Mouse (Mus musculus): ENCODE results near the gene 1110008P14Rik.

Gene 1110008P14Rik

DNA sequence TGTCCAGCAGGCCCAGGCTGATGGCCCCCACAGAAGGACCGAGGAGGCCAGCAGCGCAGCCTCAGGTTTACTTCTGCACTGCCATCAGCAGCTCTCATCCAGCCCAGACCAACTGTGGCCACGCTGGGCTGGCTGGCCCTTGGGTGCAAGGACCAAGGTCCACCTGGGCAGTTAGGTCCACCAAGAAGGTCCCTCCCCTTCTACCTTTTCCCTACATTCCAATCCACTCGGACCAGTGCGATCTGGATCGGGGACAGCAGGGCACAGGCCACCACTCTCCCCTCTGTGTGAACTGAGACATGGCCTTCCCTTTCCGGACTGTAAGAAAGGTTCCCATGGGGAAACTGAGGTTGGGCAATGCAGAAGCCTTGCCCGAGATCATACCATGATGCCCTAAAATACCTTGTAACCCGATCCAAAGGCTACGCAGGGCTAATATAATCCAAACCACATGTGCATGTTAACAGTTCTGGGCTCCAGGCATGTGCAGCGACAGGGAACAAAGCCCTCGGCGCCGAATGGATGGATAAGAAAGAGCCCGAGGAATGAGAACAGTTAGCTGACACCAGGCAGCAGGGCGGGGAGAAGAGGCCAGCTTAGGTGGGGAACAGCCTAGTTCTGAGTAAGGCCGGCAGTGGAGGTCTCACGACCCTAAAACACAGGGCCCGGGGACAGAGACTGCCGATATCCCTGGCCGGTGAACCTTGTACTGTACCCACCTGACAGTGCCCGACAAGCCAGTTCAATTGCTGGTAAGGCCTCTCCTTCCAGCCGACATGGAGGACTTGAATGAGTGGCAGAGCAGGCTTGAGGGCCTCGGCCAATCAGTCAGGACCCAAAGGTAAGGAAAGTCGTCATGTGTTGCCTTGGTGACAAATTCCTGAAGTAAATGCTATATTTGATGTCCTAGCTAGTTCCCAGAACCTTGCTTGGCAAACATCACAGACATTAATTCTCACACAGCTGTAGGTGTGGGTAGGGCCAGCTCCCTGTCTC, 27.0 kb upstream of the 1110008P14Rik start:
- DNase-seq (ENCODE audit: low spot score): no peak

DNA sequence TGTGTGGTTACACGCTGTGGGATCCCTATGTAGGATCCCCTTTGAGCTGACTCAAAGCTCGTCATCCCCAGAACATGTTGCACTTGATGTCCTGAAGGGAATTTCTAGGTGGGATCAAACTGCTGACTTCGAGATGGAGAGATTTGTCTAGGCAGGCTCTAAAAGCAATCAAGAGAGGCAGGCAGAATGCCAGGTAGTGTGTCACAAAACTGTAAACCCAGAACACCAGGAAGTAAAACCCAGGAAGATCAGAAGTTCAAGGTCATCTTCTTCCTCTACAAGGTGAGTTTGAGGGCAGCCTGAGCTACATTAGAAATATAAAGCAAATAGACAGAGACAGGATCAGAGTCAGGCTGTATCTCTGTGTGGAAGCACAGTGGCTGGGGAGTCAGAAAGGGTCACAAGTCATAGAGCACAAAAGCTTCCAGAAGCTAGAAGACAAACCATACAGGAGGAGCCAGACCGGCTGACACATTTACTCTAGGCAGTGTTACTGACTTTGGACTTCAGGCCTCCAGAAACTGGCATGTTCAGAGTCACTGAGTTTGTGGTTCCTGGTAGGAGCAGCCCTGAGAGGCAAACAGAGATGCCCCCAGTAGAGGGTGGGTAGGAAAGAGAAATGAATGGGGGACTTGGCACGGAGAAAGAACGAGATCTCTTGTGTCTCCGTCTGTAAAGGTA, 25.5 kb upstream of the 1110008P14Rik start:
- no peak for DNase-seq (ENCODE audit: low spot score)

DNA sequence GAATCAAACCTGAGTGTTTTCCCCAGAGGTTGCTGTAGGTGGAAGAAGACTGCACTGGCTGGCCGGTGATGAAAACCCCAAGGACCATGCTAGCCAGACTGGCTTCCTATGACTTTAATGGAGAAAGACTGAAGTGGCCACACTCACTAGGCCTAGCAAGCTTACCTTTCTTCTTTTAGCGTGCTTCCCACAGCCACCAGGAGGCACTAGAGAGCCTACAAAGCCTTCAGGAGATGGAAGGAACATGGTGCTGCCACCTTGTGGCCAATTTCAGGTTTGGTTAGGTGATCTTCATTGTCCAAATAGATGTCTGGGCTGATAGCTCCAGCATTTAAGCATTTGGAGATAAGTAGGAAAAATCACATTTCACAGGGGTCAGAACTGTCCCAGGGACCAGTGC, 22.9 kb upstream of the 1110008P14Rik start:
- DNase-seq (ENCODE audit: low spot score): peak; percentile 87

DNA sequence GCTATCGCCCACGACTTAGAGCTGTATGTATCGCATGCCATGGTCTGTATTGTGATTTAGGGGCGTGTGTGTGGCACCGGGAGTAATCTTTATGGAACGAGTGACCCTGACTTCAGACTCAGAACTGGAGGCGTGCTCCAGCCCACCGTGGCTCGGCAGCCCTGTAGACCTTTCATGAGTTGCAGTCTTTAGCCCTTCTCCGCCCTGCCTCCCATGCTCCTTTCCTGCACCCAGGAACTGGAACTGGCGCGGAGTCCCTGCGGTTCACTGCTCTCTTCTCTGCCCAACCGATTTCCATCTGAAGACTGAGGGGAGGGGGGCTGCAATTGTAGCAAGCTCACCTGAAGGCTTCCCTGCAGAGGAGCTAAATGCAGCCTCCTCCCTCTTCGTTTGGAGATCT, 15.0 kb upstream of the 1110008P14Rik start:
- no peak for DNase-seq (ENCODE audit: low spot score)

DNA sequence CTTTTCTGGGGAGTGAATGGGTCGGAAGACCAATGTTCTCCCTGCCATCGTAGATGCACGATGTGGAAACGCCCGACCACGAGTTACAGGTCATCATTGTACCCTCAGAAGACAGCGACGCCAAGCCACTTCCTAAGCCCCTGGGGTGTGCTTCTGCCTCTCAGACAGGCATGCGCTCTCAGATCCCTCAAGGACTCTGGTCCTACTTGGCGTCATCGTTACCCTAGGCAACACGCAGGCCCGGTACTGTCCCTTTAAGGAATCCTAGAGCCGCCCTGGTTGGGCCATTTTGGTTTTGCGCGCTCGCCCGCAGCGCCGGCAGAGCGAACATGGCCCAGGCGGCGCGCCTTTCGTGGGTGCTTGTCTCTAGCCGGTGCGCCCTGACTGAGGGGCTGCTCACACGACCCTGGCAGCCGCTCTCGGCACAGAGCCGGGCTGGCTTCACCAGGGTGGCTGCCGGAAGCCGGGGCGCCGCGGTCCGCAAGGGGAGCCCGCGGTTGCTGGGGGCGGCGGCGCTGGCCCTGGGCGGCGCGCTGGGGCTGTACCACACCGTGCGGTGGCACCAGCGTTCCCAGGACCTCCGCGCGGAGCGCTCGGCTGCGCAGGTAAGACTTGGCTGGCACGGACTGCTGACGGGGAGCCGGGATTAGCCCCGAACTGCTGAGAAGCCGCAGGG, 14.3 kb upstream of the 1110008P14Rik start:
- peak; percentile 86 for DNase-seq (ENCODE audit: low spot score)

DNA sequence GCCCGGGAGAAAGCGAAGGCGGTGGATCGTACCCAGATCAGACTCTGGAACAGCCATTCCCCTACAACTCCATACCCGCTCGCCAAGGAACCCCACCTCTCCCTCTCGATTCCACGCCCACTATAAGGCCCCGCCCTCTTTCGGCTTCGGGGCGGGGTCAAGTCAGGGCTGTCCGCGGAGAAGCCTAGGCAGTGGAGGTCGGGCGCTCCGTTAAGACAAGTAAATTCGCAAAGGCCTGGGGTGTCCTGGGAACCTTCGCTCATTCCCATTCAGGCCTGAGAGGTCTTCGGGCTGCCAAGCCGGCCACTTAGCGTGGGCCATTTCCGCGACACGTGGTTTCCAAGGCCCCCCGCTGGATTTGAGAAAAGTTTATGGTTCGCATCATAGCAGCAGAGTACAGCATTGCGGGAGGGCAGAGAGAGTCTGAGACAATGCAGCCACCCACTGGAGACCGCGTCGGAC, 13.8 kb upstream of the 1110008P14Rik start, which contains the start of gene Ptges2:
TSS of gene Ptges2 (plus strand) at position 413 of the 462 bp plus-strand sequence.
- peak; percentile 92 for DNase-seq (ENCODE audit: low spot score)

DNA sequence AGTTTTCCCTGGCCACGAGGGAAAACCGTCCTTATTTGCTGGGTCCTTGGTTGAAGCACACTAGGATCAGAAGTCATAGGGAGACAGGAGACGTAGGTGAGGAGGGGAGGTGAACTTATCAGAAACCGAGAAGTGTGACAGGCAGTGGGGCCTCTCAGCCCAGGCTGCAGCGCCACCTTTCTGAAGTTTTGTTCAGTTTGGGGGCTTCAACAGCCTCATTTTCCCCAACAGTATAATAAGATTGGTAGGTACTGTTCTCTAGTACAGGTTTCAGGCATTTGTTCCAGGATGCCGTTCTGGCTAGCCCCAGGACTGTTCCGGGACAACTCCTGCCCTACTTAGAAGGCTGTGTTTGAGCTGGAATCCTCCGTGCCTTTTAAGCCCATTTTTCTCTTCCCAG, 13.2 kb upstream of the 1110008P14Rik start:
- DNase-seq (ENCODE audit: low spot score): peak; percentile 47

DNA sequence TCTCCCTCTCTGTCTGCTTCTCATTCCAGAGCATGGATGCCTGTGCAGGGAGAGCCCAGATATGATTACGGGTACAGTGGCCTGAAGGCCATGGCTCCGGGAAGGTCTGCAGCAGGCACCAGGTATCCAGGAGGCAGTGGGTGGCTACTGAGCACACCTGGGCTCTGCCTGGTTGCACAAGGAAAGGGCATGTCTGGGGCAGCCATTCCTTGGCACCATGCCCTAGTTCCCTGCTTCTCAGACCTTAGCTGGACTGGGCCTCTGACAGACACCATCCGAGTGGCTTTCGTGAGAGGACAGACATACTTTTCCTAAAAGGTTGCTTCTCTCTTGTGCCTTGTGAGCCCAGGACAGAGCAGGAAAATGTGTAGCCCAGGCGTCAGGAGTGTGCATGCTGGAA, 10.3 kb upstream of the 1110008P14Rik start:
- DNase-seq (ENCODE audit: low spot score): peak; percentile 26

DNA sequence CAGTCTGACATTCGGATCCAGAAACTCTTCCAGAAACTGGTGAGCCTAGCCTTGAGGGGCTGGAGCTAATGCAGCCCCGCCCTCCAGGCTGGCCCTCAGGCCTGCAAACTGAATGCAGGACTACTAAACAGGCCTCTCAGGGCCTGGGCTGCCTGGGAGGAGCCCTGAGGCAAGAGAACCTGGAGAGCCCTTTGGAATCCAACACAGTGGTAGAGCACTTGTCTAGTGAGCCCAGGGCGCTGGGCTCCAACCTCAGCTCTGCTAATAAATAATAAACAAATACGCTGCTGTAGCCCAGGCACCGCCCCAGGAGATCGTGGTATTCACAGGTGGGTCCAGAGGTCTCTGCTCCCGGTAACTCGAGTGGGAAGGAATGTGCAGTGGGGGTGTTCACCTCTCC, 9.1 kb upstream of the 1110008P14Rik start:
- DNase-seq (ENCODE audit: low spot score): no peak

DNA sequence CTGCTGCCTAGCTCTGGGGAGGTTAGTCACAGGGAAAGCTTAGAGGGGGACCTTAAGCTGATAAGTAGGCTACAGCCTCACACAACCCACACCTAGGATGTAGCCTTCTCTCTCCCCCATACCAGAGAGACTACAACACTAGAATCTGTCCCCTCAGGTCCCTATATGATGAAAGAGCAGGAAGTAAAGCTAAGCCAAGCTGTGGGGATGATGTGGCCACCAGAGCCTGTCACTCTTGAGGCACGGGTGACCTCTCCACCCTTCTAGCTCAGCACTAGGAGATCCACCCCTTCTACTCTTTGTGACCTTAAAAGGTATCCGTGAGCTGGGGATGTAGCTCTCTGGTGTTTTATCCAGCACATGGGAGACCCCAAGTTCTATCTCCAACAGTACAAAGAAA, 7.4 kb upstream of the 1110008P14Rik start:
- no peak for DNase-seq (ENCODE audit: low spot score)

DNA sequence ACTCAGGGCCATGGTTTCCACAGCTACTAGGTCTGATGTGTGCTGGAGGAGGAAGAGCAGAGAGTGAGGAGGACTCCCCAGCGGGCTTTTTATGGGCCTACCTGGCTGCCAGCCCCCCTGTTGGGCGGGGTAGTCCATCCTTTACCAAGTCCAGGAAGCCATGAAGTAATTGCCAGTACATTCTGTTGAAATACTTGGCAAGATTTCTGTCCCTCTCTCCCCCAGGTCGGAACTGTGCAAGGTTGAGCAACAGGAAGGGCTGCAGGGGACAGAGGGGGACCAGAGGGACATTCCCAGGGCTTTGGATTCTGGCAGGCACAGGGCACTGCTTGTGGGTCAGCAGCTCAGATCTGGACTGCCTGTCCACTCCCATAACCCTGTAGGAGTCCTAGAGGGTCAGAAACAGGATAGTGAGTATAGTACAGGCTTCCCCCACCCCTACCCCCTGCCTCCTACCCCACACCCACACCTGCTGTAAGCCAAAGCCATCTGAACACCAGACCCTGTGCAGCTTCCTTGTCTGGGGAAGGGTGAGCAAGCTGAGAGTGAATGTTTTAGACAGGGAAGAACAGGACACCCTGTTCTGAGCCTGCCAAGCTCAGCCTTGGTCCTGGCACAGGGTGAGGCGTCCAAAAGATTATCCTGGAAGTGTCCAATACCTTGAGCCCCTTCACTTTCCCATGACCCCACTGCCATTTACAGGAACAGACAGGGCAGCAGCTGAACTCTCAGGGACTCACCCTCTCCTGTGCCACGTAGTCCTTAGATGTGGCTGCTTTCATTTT, 6.2 kb upstream of the 1110008P14Rik start, which contains the start of gene Lcn2:
TSS of gene Lcn2 (minus strand) at position 547 of the 785 bp plus-strand sequence.
- DNase-seq (ENCODE audit: low spot score): no peak

DNA sequence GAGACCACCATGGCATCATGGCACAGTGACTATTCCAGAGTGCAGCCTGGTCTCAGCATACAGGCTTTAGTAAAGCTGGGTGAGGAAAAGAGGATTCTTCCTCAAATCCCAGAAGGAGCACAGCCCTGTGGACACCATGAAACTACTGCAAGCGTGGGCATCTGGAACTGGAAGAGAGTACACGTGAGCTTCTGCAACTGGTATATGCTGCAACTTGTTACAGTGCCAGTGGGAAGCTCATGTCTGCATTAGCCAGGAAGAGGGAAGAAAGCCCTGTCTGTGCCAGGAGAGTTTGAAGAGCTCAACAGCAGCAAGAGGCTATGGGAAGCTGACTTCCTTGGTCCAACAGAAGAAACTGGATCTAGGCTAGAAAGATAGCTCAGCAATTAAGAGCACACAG, 951 bp upstream of the 1110008P14Rik start:
- no peak for DNase-seq (ENCODE audit: low spot score)

DNA sequence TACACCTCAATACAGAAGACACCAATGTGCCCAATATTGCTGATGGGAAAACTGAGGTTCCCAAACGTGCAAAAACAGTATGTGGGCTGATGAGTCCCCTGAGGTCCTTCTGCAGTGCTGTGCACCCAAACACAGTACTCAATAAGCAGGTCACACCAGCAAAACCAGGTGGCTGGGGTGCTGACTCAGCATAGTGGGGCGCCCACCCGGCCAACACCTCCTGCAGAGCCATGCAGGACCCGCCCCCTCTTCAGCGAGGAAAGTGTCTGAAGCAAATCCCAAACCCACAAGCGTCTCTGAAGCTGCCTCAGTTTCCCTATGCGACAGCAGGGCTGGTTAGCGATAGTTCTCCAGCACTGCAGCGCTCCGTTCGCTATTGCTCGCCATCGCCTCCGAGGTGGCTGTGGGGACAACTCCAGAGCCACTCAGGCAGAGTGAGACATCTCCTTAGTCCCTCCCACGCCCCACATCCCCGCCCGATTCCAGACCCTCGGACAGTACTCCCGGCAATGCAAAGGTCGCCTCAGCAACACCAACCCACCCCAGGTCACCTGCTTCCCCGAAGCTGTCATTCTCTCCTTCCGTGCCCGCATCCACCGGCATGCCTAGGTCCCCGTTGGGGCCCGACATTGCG, 480 bp downstream of the 1110008P14Rik start:
- DNase-seq (ENCODE audit: low spot score): no peak

DNA sequence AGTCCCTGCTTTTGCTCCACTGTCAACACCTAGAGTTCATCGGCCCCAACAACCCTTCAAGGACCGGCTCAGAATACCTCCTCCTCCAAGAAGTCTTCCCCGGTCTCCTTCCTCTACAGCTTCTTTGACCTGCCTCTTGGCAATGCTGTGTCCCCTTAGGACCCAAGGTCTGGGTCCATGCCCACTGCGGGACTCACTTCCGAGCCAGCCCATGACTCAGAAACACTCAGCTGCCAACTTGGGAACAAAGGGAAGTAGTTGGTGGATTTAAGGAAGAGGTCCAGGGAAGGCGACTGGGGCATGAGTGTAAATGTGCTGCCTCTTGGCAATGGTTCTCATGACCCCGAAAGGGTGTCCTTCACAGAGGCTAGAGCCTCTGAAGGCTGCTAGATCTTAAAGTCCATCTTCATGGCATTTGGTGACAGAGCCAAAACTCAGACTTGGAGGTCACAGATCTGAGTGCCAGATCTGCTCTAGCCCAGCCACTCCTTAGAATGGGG, 1.7 kb downstream of the 1110008P14Rik start:
- DNase-seq (ENCODE audit: low spot score): no peak

DNA sequence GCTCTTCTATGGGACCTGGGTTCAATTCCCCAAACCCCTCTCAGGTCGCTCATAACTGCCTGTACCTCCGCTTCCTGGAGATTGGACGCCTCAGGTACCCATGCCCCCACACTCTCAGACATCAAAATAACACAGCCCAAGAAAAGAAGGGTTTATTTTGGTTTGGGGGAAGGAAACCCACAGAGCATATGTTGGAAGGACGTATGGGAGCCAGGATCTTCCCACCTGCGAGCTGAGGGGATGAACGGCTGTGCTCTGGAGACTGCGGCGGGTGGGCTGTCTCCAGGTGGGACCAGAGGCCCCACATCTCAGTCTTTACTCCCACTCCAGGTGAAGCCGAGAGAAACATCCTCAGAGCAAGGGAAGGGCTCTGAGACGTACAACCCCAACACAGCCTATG, 4.8 kb downstream of the 1110008P14Rik start:
- no peak for DNase-seq (ENCODE audit: low spot score)

DNA sequence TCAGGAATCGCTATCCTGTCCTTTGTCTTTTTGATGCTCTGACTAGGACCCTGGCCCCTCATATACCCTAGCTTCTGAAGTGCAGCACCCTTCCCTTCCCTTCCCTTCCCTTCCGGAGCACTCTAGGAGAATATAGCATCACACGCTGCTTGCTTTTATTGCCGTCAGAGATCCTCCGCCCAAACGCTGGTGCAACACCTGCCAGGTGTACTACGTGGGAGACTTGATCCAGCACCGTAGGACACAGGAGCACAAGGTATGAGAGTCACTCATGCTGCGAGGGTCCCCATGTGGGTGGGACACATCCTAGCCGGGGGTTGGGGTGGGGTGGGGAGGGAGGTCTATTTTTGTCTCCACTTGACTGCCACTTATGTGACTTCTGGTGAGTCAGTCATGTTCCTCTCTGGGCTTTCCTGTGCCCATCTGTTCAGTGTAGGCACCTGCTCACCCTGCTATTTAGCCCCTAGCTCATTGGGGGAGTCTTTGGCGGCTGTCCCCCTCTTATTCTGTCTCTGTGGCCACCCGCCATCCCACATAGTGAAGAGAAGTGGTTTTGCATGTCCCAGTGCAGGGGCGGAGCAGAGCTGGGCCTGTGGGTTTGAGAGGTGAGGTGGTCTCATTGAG, 6.3 kb downstream of the 1110008P14Rik start:
- DNase-seq (ENCODE audit: low spot score): no peak

DNA sequence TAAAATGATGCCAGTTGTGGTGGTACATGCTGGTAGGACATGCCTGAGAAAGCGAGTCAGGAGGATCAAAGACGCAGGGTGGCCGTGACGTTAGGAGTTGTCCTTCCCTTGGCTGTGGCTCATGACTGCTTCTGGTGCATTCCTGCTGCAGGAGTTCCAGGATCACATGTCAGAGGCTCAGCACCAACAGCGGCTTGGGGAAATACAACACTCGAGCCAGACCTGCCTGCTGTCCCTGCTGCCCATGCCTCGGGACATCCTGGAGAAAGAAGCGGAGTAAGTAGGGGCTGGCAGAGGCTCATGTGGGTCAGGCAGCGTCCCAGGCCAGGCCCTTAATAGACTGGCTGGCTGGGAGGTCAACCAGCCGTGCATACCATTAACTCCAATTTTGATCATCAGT, 7.5 kb downstream of the 1110008P14Rik start:
- no peak for DNase-seq (ENCODE audit: low spot score)

DNA sequence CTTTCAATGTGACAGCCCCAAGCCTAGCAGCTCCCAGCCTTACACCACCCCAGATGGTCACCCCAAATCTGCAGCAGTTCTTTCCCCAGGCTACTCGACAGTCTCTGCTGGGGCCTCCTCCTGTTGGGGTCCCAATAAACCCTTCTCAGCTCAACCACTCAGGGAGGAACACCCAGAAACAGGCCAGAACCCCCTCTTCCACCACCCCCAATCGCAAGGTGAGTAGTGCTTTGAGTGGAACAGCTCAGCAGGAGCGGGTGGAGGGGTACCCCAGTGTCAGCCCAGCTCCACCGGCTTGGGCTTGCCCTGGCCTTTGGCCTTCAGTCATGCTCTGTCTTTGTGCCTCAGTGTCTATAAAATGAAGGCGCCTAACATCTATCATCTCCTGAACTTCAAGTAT, 14.4 kb downstream of the 1110008P14Rik start:
- no peak for DNase-seq (ENCODE audit: low spot score)

DNA sequence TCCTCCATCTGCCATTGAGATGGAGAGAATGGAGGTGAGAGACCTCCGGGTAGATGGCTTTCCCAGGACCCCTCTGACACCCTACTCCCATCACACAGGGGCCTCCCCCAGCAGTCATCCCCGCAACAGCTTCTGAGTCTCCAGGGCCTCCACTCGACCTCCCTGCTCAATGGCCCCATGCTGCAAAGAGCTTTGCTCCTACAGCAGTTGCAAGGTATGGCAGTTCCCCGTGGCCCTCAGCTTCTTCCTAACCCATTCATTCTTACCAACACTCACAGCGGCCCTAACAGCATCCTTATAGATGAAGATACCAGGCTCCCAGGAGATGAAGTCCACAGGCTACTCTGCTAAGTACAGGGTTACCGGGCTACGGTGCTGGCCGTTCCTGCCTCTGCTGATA, 17.6 kb downstream of the 1110008P14Rik start:
- DNase-seq (ENCODE audit: low spot score): no peak

DNA sequence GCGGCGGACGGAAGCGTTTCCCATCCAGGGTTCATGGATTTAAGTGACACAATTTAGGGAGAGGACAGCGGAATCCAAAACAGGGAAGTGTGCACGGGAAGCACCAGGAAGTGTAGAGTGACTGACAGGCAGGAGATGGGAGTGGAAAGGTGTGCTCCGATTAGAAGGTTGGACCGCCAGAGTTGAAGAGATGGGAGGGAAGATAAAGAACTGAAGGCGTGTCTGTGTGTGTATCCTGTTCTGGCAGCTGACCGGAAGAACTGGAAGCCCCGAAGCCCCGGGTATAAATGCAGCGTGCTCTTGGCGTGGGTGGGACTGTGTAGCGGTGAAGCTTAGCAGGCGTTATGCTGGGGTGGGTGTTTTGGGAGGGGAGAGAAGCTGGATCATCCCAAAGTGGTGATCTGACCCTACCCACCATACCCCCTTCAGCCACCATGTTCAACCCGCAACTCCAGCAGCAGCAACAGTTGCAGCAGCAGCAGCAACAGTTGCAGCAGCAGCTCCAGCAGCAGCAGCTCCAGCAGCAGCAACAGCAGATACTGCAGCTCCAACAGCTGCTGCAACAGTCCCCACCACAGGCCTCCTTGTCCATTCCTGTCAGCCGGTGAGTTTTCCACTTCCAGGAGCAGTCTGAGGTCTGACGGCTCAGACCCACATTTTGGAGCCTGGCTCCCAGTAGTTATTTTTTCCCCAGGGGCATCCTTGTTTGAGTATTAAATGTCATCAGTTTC, 18.2 kb downstream of the 1110008P14Rik start:
- no peak for DNase-seq (ENCODE audit: low spot score)
